Mouse (Mus musculus) CH12.LX (cell line): Measurements from ENCODE around the gene Serpinf2. TPM values are rescaled to one million over a fixed set of nuclear protein-coding genes. Genes with fewer than 3 reads are reported as not detected.

ENCODE experiments used
- DNase-seq: peaks from one replicate; pipeline ENCODE4 v3.0.0-alpha.2; 2013; ENCODE audit errors: extremely low read depth
- H3K27ac ChIP-seq: 2 replicates; pipeline ENCODE4 v1.5.1; 2012; ENCODE audit warnings: low read depth, mild to moderate bottlenecking, control low read depth, moderate library complexity; ENCODE audit not compliant: insufficient read depth
- H3K27me3 ChIP-seq: replicated peaks from 2 replicates; pipeline ENCODE3; 2012; ENCODE audit warnings: inconsistent platforms
- H3K36me3 ChIP-seq, 2 experiments: replicated peaks in 1 of 2; 2 replicates each; pipeline versions ENCODE3 to v1.6.1; 2012; ENCODE audit warnings: inconsistent platforms in 1 of 2, low read length in 1 of 2, mild to moderate bottlenecking in 1 of 2, mixed read lengths in 1 of 2, moderate library complexity in 1 of 2; ENCODE audit not compliant: control insufficient read depth in 1 of 2, insufficient read depth in 1 of 2
- H3K4me1 ChIP-seq, 2 experiments: 2 replicates each; pipeline ENCODE4 v1.6.1; 2012; ENCODE audit warnings: inconsistent platforms in 1 of 2, moderate library complexity in 1 of 2; ENCODE audit not compliant: insufficient read depth in 2 of 2, control insufficient read depth in 1 of 2
- H3K4me2 ChIP-seq: 2 replicates; pipeline ENCODE4 v1.6.1; 2012; ENCODE audit warnings: low read depth, mild to moderate bottlenecking, control low read depth; ENCODE audit not compliant: poor library complexity, insufficient read depth, severe bottlenecking
- H3K4me3 ChIP-seq, 3 experiments: fragments of 150-350 bp in 1 of 3; sonication (generic) in 1 of 3; replicated peaks in 1 of 3; 2 replicates each; pipeline versions ENCODE3 to v1.5.1; 2011 to 2012; ENCODE audit warnings: low read depth in 2 of 3, low read length in 2 of 3, mild to moderate bottlenecking in 2 of 3, moderate library complexity in 2 of 3, control low read depth in 1 of 3, improper control_type of control experiment in 1 of 3, inconsistent platforms in 1 of 3, mixed read lengths in 1 of 3; ENCODE audit not compliant: poor library complexity in 1 of 3
- H3K79me2 ChIP-seq: replicated peaks from 2 replicates; pipeline ENCODE4 v1.6.1; 2012; ENCODE audit warnings: mild to moderate bottlenecking, moderate library complexity; ENCODE audit not compliant: control insufficient read depth, poor library complexity, insufficient read depth, severe bottlenecking; ENCODE audit errors: extremely low read depth
- H3K9ac ChIP-seq: 2 replicates; pipeline ENCODE4 v1.6.1; 2012; ENCODE audit warnings: low read depth, mild to moderate bottlenecking, control low read depth, moderate library complexity; ENCODE audit not compliant: insufficient read depth
- H3K9me3 ChIP-seq: replicated peaks from 2 replicates; pipeline ENCODE3; 2012; ENCODE audit warnings: low read length, inconsistent platforms, mixed read lengths
- BHLHE40 ChIP-seq: IDR thresholded peaks from 2 replicates; pipeline ENCODE4 v1.6.1; 2011; ENCODE audit warnings: mild to moderate bottlenecking, low read depth, low read length, improper control_type of control experiment
- CHD1 ChIP-seq: IDR thresholded peaks from 2 replicates; pipeline ENCODE4 v1.6.1; 2012; ENCODE audit warnings: low read depth, low read length, improper control_type of control experiment, inconsistent platforms
- CTCF ChIP-seq, 2 experiments: IDR thresholded peaks in 1 of 2; conservative IDR thresholded peaks in 1 of 2; 2 replicates each; pipeline ENCODE4 v1.5.1; 2011 to 2012; ENCODE audit warnings: low read depth in 2 of 2, low read length in 2 of 2, improper control_type of control experiment in 1 of 2, inconsistent platforms in 1 of 2, mild to moderate bottlenecking in 1 of 2, moderate library complexity in 1 of 2
- EP300 ChIP-seq: IDR thresholded peaks from 2 replicates; pipeline ENCODE4 v1.6.1; 2011; ENCODE audit warnings: low read length, improper control_type of control experiment
- ETS1 ChIP-seq: conservative IDR thresholded peaks from 2 replicates; pipeline ENCODE4 v1.6.1; 2012; ENCODE audit warnings: low read depth, mild to moderate bottlenecking, inconsistent platforms, low read length, improper control_type of control experiment, moderate library complexity
- JUN ChIP-seq: IDR thresholded peaks from 2 replicates; pipeline ENCODE4 v1.6.1; 2011; ENCODE audit warnings: low read depth, mild to moderate bottlenecking, low read length, improper control_type of control experiment, moderate library complexity; ENCODE audit not compliant: insufficient read depth
- JUND ChIP-seq: conservative IDR thresholded peaks from 2 replicates; pipeline ENCODE4 v1.6.1; 2011; ENCODE audit warnings: low read depth, low read length, improper control_type of control experiment
- KAT2A ChIP-seq: IDR thresholded peaks from 2 replicates; pipeline ENCODE4 v1.6.1; 2012; ENCODE audit warnings: low read length, improper control_type of control experiment, inconsistent platforms; ENCODE audit not compliant: insufficient replicate concordance
- MAZ ChIP-seq: IDR thresholded peaks from 2 replicates; pipeline ENCODE4 v1.6.1; 2012; ENCODE audit warnings: low read depth, mild to moderate bottlenecking, inconsistent platforms, low read length, improper control_type of control experiment, moderate library complexity
- MEF2A ChIP-seq: IDR thresholded peaks from 2 replicates; pipeline ENCODE4 v1.6.1; 2014; ENCODE audit warnings: low read depth, mild to moderate bottlenecking, inconsistent platforms, low read length, improper control_type of control experiment, borderline replicate concordance
- POLR2A ChIP-seq: IDR thresholded peaks from 2 replicates; pipeline ENCODE4 v1.6.1; 2011; ENCODE audit warnings: low read depth, mild to moderate bottlenecking, improper control_type of control experiment, low read length
- RAD21 ChIP-seq: IDR thresholded peaks from 2 replicates; pipeline ENCODE4 v1.6.1; 2011; ENCODE audit warnings: low read depth, mild to moderate bottlenecking, low read length, improper control_type of control experiment, moderate library complexity
- RCOR1 ChIP-seq: conservative IDR thresholded peaks from 2 replicates; pipeline ENCODE4 v1.6.1; 2012; ENCODE audit warnings: low read depth, mild to moderate bottlenecking, inconsistent platforms, low read length, improper control_type of control experiment
- TCF12 ChIP-seq: IDR thresholded peaks from 2 replicates; pipeline ENCODE4 v1.6.1; 2014; ENCODE audit warnings: low read depth, mild to moderate bottlenecking, inconsistent platforms, low read length, improper control_type of control experiment
- USF1 ChIP-seq: IDR thresholded peaks from 2 replicates; pipeline ENCODE4 v1.6.1; 2014; ENCODE audit warnings: low read depth, mild to moderate bottlenecking, inconsistent platforms, low read length, improper control_type of control experiment
- USF2 ChIP-seq: conservative IDR thresholded peaks from 2 replicates; pipeline ENCODE4 v1.6.1; 2011; ENCODE audit warnings: low read depth, low read length, improper control_type of control experiment
- ZNF384 ChIP-seq: IDR thresholded peaks from 2 replicates; pipeline ENCODE4 v1.6.1; 2012; ENCODE audit warnings: low read depth, low read length, improper control_type of control experiment, inconsistent platforms
- dilution Hi-C: fragments of 300-500 bp; cut with MboI; formaldehyde crosslinking; loops from 2 replicates; pipeline ENCODE4 v1.14.3; 2020; ENCODE audit warnings: low sequenced_read_pairs; ENCODE audit not compliant: extremely low pct_unique_long_range_greater_than_20kb, extremely low pct_ligation_motif_present
- in situ Hi-C: fragments of 300-500 bp; cut with MboI; formaldehyde crosslinking; loops from 3 replicates; pipeline ENCODE4 v1.14.3; 2019; ENCODE audit warnings: low sequenced_read_pairs, low pct_ligation_motif_present, low pct_unique_long_range_greater_than_20kb, mixed read lengths
- polyA plus RNA-seq: library from polyadenylated mRNA; unstranded; fragments of >175 nt; gene quantifications from 2 replicates; pipeline ENCODE4 v1.2.1, GENCODE M21; 2012; ENCODE audit warnings: low read depth; ENCODE audit not compliant: insufficient read length
- total RNA-seq, 2 experiments: library from RNA; depleted of rRNA; stranded (reverse); fragments of 300-350 nt in 1 of 2; fragments of >200 nt in 1 of 2; gene quantifications; 2 replicates each; pipeline ENCODE4 v1.2.3; 2012 to 2014

Gene Serpinf2
- total and polyA plus RNA-seq, 3 experiments, result 0.08 to 0.26 TPM; not detected in 1

- TF ChIP-seq RCOR1 (no peak), ETS1 (no peak), EP300 (no peak), BHLHE40 (no peak), USF1 (no peak), POLR2A (no peak), MAZ (no peak), CTCF (conservative IDR thresholded peaks at IDR 0.05 in 1 of 2, IDR thresholded peaks at IDR 0.05 in 1 of 2; ENCODE audit: low read depth in 2 of 2, low read length in 2 of 2) (no peak), USF2 (no peak), KAT2A (no peak), RAD21 (no peak), TCF12 (no peak), ZNF384 (no peak), CHD1 (no peak)
- H3K9me3 ChIP-seq, result peaks cover 12% of the 10 kb centered on the region
- no peak for DNase-seq
- no peak overlapping the region for H3K27ac ChIP-seq
- H3K4me2 ChIP-seq, result no peak overlapping the region
- H3K27me3 ChIP-seq, result no peaks in the 10 kb centered on the region
- H3K4me3 ChIP-seq, result no peak overlapping the region
- dilution Hi-C loops, result no loop called here
- peaks cover 10% of the 10 kb centered on the region; the same call in 1 of the 2 replicates for H3K79me2 ChIP-seq
- no peak overlapping the region for H3K9ac ChIP-seq
- H3K4me1 ChIP-seq, result peaks cover 12 to 54% of the 10 kb centered on the region in 2 experiments
- peaks cover 20 to 30% of the 10 kb centered on the region in 2 experiments for H3K36me3 ChIP-seq
- in situ Hi-C loops, result no loop called here
Observed at GRCm38 (mm10) chr11:75465051-75465450, 25.7 kb upstream of the Serpinf2 start.

- Histone ChIP-seq H3K79me2 (peaks cover 10% of the 10 kb centered on the region; the same call in 1 of the 2 replicates), H3K27me3 (no peaks in the 10 kb centered on the region), H3K4me3 (no peak overlapping the region), H3K4me2 (no peak overlapping the region), H3K27ac (no peak overlapping the region), H3K36me3 (peaks cover 20 to 30% of the 10 kb centered on the region in 2 experiments), H3K9me3 (peaks cover 12% of the 10 kb centered on the region), H3K9ac (no peak overlapping the region), H3K4me1 (peaks cover 12 to 58% of the 10 kb centered on the region in 2 experiments)
- peak; percentile 39; the same call in 1 of the 2 replicates for TF ChIP-seq EP300
- no peak for TF ChIP-seq JUND
- no peak for TF ChIP-seq JUN
- peak; percentile 31; the same call in 1 of the 2 replicates for TF ChIP-seq MEF2A
- TF ChIP-seq ETS1, result peak; percentile 51
- peak; percentile 55 for DNase-seq
- dilution Hi-C loops (no loop called here), in situ Hi-C loops (no loop called here)
Observed at GRCm38 (mm10) chr11:75464417-75464816, 25.0 kb upstream of the Serpinf2 start.
